Mouse (Mus musculus) limb, embryonic 15.5 days (tissue): ENCODE measurements around the gene Mxra8. TPM values are rescaled to one million over a fixed set of nuclear protein-coding genes. Genes with fewer than 3 reads are reported as not detected.

Experiments used
- ATAC-seq: fragments of 200-750 bp; cut with Nextera tagmentation; 2 replicates; pipeline ENCODE4 v1.8.0; 2017; ENCODE audit warnings: low read depth, moderate TSS enrichment; ENCODE audit not compliant: insufficient number of reproducible peaks, low FRiP score, low TSS enrichment
- H3K27ac ChIP-seq: fragments of 300-500 bp; sonication (generic); 2 replicates; pipeline ENCODE4 v1.5.1; 2015; ENCODE audit warnings: moderate library complexity, mild to moderate bottlenecking, inconsistent platforms
- H3K27me3 ChIP-seq: fragments of 300-500 bp; sonication (generic); 2 replicates; pipeline ENCODE4 v1.6.1; 2015; ENCODE audit warnings: inconsistent platforms
- H3K36me3 ChIP-seq: fragments of 300-500 bp; sonication (generic); 2 replicates; pipeline ENCODE4 v1.6.1; 2015; ENCODE audit warnings: inconsistent platforms
- H3K4me1 ChIP-seq: fragments of 300-500 bp; sonication (generic); 2 replicates; pipeline ENCODE4 v1.6.1; 2015; ENCODE audit warnings: inconsistent platforms
- H3K4me2 ChIP-seq: fragments of 300-500 bp; sonication (generic); 2 replicates; pipeline ENCODE4 v1.6.1; 2015; ENCODE audit warnings: mild to moderate bottlenecking, inconsistent platforms
- H3K4me3 ChIP-seq: fragments of 300-500 bp; sonication (generic); 2 replicates; pipeline ENCODE4 v1.5.1; 2015; ENCODE audit warnings: mild to moderate bottlenecking, inconsistent platforms
- H3K9ac ChIP-seq: fragments of 300-500 bp; sonication (generic); 2 replicates; pipeline ENCODE4 v1.6.1; 2015; ENCODE audit warnings: inconsistent platforms
- H3K9me3 ChIP-seq: fragments of 300-500 bp; sonication (generic); 2 replicates; pipeline ENCODE4 v1.6.1; 2016; ENCODE audit warnings: inconsistent platforms
- WGBS: fragments of 180-500 bp; shearing (Covaris S2); methylation state at CpG from one replicate; pipeline ENCODE4 v1.1.7; 2015; 5-methylcytosine and 5-hydroxymethylcytosine counted together
- polyA plus RNA-seq: library from polyadenylated mRNA; unstranded; fragments of >200 nt; fragmentation: Nextera tagmentation; extraction: Ambion mirVana; gene quantifications from 2 replicates; pipeline ENCODE4 v1.2.1, GENCODE M21; 2015

The Mxra8 gene
- polyA plus RNA-seq, 1 experiment from 2014 or later, result 150 TPM

DNA sequence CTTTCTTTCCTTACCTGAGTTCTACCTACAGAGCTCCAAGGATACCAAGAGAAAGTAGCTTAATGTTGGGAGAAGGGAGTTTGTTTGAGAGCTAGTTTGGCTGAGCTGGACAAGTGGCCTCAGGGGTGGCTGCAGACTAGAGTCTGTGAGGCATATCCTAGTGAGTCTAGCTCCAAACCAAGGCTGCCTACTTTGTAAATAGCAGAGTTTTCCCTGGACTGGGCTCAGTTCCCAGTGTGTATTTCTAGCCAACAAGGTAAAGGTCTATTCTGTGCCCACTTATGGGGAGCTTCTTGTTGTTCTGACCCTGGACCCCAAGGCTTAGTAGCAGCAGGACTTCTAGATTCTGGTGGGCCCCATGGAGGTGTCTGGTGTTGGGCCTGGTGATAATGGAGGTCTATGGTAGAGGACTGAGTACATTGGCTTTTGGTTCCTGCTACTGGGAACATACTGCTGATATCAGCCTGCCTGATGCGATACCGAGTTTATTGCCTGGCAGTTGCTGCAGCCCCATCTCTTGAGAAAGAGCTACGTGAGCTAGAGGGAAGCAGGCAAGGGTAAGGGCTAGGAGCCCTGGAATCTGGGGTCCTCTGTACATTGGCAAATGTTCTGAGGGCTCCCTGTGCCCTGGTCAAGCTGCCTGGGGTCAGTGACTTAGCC is 10.4 kb downstream of the Mxra8 start:
- H3K9ac ChIP-seq, result no peak overlapping the region
- H3K4me1 ChIP-seq, result peaks cover 42% of the 10 kb centered on the region
- WGBS, result 89% methylated on average over 3 of the region's 3 CpGs

DNA sequence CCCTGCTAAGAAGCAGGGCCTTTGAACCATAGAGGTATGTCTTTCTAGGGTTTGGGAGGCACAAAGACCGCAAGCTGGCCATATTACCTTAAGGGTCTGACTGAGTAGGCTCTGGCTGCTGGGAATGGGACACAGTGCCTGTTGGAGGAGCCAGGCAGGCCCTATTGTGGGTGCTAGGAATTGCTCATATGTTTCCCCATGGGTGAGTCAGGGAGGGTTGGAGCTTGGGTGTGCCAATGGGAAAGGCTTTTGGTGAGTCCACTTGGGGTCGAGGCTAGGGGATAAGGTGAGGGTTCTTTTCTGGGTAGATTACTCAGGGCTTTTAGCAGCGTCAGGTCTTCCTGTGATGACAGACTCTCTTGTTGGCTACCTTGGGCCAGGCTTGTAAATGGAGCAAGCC is 11.9 kb downstream of the Mxra8 start:
- Histone ChIP-seq H3K36me3 (peaks cover 37% of the 10 kb centered on the region), H3K4me3 (no peak overlapping the region), H3K27me3 (no peaks in the 10 kb centered on the region), H3K4me2 (no peak overlapping the region), H3K27ac (no peak overlapping the region), H3K9me3 (no peaks in the 10 kb centered on the region), H3K9ac (no peak overlapping the region), H3K4me1 (peaks cover 42% of the 10 kb centered on the region)
- ATAC-seq, result no peak
- 84% methylated on average over 3 of the region's 3 CpGs for WGBS

More for the DNA sequence above, 10.4 kb downstream of the Mxra8 start:
- no peaks in the 10 kb centered on the region for H3K9me3 ChIP-seq
- no peak overlapping the region for H3K4me2 ChIP-seq
- H3K27me3 ChIP-seq, result no peaks in the 10 kb centered on the region
- H3K36me3 ChIP-seq, result peaks cover 23% of the 10 kb centered on the region
- H3K4me3 ChIP-seq, result no peak overlapping the region
- no peak for ATAC-seq
- H3K27ac ChIP-seq, result no peak overlapping the region

DNA sequence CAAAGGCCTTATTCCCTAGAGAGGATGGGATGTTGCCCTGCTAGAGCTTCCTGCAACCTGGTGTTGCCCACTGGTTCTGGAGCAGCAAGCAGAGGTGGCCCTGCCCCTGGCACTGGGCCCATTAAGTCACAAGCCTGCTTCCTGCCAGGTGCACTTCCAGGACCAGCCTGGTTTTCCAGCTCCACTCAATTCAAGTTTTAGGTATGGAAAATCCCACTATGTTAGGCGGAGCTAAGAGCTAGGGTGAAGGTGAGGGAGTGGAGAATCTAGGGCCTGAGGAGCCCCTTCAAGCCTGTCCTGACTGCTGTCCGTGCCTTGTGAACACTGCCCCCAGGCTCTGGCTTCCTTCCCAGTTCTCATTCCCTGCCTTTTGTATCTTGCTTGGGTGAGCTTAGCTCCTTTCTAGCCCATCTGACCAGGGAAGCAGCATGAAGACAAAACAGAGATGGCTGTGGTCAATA is 12.5 kb downstream of the Mxra8 start:
- Histone ChIP-seq H3K36me3 (peaks cover 44% of the 10 kb centered on the region), H3K4me3 (no peak overlapping the region), H3K27me3 (no peaks in the 10 kb centered on the region), H3K4me2 (no peak overlapping the region), H3K4me1 (peaks cover 35% of the 10 kb centered on the region), H3K27ac (no peak overlapping the region), H3K9ac (no peak overlapping the region), H3K9me3 (no peaks in the 10 kb centered on the region)
- ATAC-seq, result no peak
- WGBS, result 73% methylated on average over 2 of the region's 2 CpGs

DNA sequence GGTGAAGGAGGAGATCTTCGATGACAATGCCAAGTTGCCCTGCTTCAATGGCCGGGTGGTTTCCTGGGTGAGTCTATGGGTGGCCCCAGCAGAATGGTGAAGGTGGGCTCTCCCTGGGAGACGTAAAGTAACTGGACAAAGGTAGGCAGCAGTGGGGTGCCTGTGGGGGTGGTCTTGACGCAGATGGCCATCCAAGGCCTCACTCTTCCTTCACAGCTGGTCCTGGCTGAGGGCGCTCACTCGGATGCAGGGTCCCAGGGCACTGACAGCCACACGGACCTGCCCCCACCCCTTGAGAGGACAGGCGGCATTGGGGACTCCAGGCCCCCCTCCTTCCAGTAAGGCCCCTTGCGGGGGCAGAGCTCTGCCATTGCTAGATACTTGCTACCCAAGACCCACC is 13.9 kb downstream of the Mxra8 start:
- WGBS, result 89% methylated on average over 9 of the region's 9 CpGs
- no peak overlapping the region for H3K27ac ChIP-seq
- peaks cover 28% of the 10 kb centered on the region for H3K4me1 ChIP-seq
- ATAC-seq, result no peak
- no peak overlapping the region for H3K4me3 ChIP-seq
- no peak overlapping the region for H3K4me2 ChIP-seq
- H3K9me3 ChIP-seq, result no peaks in the 10 kb centered on the region
- no peak overlapping the region for H3K9ac ChIP-seq
- H3K36me3 ChIP-seq, result peaks cover 58% of the 10 kb centered on the region
- H3K27me3 ChIP-seq, result no peaks in the 10 kb centered on the region

DNA sequence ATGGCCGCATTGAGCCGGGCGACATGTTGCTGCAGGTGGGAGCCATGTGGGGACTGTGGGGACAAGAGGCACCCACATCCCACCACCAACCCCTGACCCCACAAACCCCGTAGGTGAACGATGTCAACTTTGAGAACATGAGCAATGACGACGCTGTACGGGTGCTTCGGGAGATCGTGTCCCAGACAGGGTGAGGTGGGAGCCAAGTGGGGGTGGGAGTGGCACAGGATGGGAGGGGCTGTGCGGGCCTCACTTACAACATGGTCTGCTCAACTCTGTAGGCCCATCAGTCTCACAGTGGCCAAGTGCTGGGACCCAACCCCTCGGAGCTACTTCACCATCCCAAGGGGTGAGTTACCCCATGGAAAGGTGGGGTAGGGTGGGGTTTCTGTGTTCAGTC is 15.5 kb downstream of the Mxra8 start:
- Histone ChIP-seq H3K27ac (no peak overlapping the region), H3K27me3 (no peaks in the 10 kb centered on the region), H3K4me2 (no peak overlapping the region), H3K4me1 (peaks cover 12% of the 10 kb centered on the region), H3K9me3 (no peaks in the 10 kb centered on the region), H3K36me3 (peaks cover 71% of the 10 kb centered on the region), H3K4me3 (no peak overlapping the region), H3K9ac (no peak overlapping the region)
- ATAC-seq, result no peak
- WGBS, result 87% methylated on average over 12 of the region's 12 CpGs

DNA sequence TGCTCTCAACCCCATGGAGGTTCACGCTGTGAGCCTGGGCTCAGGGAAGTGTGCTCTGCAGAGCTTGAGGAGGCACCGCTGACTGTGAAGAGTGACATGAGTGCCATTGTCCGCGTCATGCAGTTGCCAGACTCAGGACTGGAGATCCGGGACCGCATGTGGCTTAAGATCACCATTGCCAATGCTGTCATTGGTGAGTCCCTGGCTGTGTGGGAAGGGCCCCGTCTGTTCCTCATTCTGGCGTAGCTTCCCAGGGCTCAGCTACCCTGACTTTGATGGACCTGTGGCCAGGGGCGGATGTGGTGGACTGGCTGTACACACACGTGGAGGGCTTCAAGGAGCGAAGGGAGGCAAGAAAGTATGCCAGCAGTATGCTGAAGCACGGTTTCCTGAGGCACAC is 16.6 kb downstream of the Mxra8 start:
- Histone ChIP-seq H3K27ac (no peak overlapping the region), H3K9me3 (no peaks in the 10 kb centered on the region), H3K9ac (no peak overlapping the region), H3K4me2 (no peak overlapping the region), H3K27me3 (no peaks in the 10 kb centered on the region), H3K4me1 (peaks cover 8% of the 10 kb centered on the region; the same call in 1 of the 2 replicates), H3K36me3 (peaks cover 82% of the 10 kb centered on the region), H3K4me3 (no peak overlapping the region)
- 92% methylated on average over 12 of the region's 12 CpGs for WGBS
- ATAC-seq, result no peak

DNA sequence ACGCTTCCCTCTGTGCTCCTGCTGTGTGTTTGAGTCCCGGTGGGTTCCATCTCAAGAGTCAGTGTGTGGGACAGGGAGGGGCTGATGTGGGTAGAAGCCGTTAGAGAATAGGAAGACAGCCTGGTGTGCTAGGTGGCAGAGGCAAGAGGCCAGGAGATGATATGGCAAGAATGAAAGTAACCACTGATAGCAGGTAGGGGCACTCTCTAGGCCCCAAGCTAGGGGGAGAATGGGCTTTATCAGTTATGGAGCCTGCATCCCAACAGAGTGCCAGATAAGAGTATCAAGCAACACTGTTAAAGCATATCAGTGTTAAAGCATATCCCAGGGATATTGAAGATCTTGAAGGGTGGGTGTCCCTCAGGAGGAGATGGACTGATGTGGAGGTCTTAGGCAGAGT is 17.4 kb downstream of the Mxra8 start:
- peaks cover 82% of the 10 kb centered on the region for H3K36me3 ChIP-seq
- WGBS, result 84% methylated on average over 3 of the region's 3 CpGs
- H3K4me2 ChIP-seq, result no peak overlapping the region
- H3K27me3 ChIP-seq, result no peaks in the 10 kb centered on the region
- no peaks in the 10 kb centered on the region for H3K9me3 ChIP-seq
- H3K27ac ChIP-seq, result no peak overlapping the region
- no peak for ATAC-seq
- no peak overlapping the region for H3K4me3 ChIP-seq
- H3K4me1 ChIP-seq, result 0 out of 2 replicates have a peak, but pooled peaks cover under 1% of the 10 kb centered on the region
- no peak overlapping the region for H3K9ac ChIP-seq

DNA sequence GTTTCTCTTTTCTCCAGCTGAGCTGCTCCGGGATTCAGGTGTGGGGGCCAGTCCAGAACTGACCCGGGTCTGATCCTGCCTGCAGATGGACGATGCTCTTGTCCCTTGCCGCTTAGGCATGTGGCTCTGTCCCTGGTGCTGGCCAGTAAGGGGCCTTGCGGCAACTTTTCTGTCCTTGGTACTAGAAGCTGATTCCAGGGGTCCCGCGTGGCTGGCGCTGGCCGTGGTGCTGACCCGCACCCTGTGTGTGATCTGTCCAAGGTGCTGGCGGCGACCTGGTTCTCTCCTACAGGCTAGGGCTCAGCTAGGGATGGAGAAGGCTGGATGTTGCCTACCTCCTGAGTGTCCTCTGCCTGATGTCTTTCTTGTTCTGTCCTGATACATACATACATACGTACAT is 19.8 kb downstream of the Mxra8 start:
- Histone ChIP-seq H3K9ac (no peak overlapping the region), H3K4me2 (no peak overlapping the region), H3K4me1 (no peaks in the 10 kb centered on the region), H3K36me3 (peaks cover 65% of the 10 kb centered on the region), H3K4me3 (no peak overlapping the region), H3K9me3 (no peaks in the 10 kb centered on the region), H3K27ac (no peak overlapping the region), H3K27me3 (no peaks in the 10 kb centered on the region)
- no peak for ATAC-seq
- WGBS, result 15% methylated on average over 13 of the region's 13 CpGs

DNA sequence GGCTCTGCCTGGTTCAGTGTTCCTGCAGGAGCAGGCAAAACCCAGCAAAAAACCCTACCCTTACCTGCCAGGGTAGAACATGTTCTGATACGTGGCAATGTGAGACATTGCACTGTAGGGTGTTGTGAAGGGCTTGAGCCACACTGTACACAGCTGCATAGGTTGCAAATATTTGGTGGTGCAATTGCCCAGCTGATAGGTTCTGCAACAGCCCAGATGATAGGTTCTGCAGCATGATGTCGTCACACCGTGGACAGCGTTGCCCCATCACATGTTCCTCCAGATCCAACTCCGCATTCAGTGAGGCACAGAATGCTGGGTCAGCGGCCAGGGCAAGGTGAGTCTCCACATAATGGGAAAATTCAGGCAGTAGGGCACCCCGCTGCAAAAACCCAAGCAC is 22.3 kb downstream of the Mxra8 start:
- H3K9ac ChIP-seq, result no peak overlapping the region
- no peaks in the 10 kb centered on the region for H3K27me3 ChIP-seq
- no peak overlapping the region for H3K4me2 ChIP-seq
- 88% methylated on average over 7 of the region's 7 CpGs for WGBS
- H3K4me3 ChIP-seq, result no peak overlapping the region
- no peak overlapping the region for H3K27ac ChIP-seq
- H3K4me1 ChIP-seq, result no peaks in the 10 kb centered on the region
- H3K9me3 ChIP-seq, result no peaks in the 10 kb centered on the region
- peaks cover 56% of the 10 kb centered on the region for H3K36me3 ChIP-seq
- ATAC-seq, result no peak

DNA sequence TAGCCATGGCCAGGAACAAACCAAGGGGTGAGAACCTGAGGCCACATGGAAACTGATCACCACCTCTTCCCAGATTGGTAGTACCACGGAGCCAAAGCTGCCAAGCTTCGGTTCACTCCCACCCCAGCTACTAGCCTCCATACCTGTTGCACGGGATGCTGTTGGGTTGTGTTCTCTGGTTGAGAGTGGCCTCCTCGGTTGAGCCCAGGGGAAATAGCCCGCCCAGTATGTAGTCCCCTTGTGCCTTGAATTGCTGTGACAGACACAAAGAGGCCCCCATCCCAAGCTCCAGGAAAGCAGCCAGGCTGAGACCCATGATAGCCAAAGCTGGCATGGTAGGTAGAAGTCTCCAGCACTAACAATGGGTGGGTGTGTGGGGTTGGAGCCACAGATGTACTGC is 23.5 kb downstream of the Mxra8 start, which contains the start of gene Tas1r3:
TSS of gene Tas1r3 (minus strand) at position 362 of the 400 bp plus-strand sequence.
- no peaks in the 10 kb centered on the region for H3K4me1 ChIP-seq
- H3K9ac ChIP-seq, result no peak within 1 kb of the TSS
- no peak for ATAC-seq
- H3K4me2 ChIP-seq, result no peak within 1 kb of the TSS
- H3K36me3 ChIP-seq, result peaks cover 47% of the 10 kb centered on the region
- no peak within 1 kb of the TSS for H3K4me3 ChIP-seq
- 84% methylated on average over 5 of the region's 5 CpGs for WGBS
- H3K27ac ChIP-seq, result no peak within 1 kb of the TSS
- no peaks in the 10 kb centered on the region for H3K9me3 ChIP-seq
- H3K27me3 ChIP-seq, result no peaks in the 10 kb centered on the region

DNA sequence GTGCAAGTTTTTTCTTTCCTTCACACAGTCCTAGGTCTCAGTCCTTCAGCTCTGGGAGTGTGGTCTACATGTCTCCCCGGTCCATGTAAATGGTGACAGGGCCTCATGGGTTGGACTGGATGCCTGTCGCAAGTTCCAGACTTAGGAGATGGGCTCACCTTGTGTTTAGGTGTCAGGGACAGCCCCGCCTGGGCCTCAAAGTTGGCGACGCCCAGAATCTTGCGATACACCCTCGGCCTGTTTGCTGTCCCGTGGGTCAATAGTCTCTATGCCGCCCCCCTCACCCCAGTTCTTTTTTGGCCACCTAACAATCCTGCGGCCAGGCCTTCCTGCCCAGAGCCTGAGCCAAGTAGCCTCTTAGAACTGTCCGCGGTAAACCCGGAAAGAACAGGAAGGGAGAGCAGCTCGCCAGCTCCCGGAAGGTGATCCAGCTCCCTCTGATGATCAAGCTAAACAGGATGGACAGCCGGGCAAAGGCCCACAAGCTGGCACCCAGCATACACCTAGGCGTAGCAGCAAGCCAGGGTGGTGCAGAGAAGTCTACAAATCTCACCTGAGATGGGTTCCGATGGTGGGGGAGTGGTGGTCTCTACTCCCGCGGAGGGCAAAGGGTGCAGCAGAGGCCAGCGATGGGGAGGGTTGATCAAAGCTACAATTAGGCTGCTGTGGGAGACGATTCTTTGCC is 29.3 kb downstream of the Mxra8 start:
- Histone ChIP-seq H3K27ac (0 out of 2 replicates have a peak overlapping the region, but pooled peaks have one; percentile 43), H3K36me3 (peaks cover 39% of the 10 kb centered on the region), H3K4me1 (peaks cover 20% of the 10 kb centered on the region), H3K9me3 (no peaks in the 10 kb centered on the region), H3K9ac (peak overlapping the region; percentile 69), H3K27me3 (no peaks in the 10 kb centered on the region), H3K4me3 (peak overlapping the region; percentile 72), H3K4me2 (peak overlapping the region; percentile 86)
- 7% methylated on average over 22 of the region's 22 CpGs for WGBS
- ATAC-seq, result no peak

DNA sequence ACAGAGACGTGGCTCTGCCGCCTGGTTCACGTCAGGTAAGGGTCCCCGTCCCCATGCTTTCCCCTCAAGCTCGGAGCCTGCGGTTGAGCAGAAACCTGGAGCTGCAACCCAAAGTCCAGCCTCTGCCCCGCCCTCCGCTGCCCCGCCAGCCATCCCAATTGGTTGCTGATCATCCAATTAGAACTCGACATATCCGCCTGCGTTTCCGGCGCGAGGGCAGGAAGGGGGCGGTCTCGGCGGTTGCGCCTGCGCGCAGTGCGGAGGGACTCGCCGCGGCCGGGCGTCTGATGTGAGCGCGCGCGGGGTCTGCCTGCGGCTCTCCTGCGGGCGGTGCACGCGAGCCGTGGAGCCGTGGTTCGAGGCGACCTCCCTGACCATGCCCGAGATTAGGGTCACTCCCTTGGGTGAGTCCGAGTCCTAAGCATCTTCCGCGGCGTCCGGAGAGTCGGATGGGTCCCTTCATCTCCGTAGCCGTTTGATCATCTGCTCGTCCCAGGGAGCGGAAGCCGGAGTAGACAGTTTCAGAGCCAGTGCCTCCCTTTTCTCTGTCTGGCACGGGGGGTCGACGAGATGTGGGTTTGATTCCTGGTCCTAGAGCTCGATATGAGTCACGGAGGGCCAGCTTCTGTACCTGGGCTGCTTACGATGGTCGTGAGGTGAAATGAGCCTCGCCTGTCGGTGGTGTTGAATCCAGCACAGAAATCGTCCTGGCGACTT is 30.0 kb downstream of the Mxra8 start, which contains the start of the genes Cptp and Ints11:
TSS of gene Cptp (minus strand) at position 124 of the 717 bp plus-strand sequence.
TSS of gene Ints11 (plus strand) at position 230 of the 717 bp plus-strand sequence.
- peak within 1 kb of the TSS; percentile 71; the same call in 1 of the 2 replicates for H3K27ac ChIP-seq
- ATAC-seq, result peak; percentile 95

More for the DNA sequence above, 30.0 kb downstream of the Mxra8 start, which contains the start of the genes Cptp and Ints11:
- H3K36me3 ChIP-seq, result peaks cover 46% of the 10 kb centered on the region
- peak within 1 kb of the TSS; percentile 69 for H3K9ac ChIP-seq
- no peaks in the 10 kb centered on the region for H3K27me3 ChIP-seq
- H3K9me3 ChIP-seq, result no peaks in the 10 kb centered on the region
- H3K4me1 ChIP-seq, result peaks cover 20% of the 10 kb centered on the region
- H3K4me3 ChIP-seq, result peak within 1 kb of the TSS; percentile 72
- H3K4me2 ChIP-seq, result peak within 1 kb of the TSS; percentile 86
- WGBS, result 1% methylated on average over 63 of the region's 63 CpGs
